Mouse (Mus musculus): Measurements from ENCODE around the gene Daxx.
A peak's percentile ranks its signal among the peaks of the same experiment; 100 is the strongest.
"Not testable (repeated sequence)": the region's sequence is repeated elsewhere in the genome, so short reads cannot be mapped to it uniquely, and the experiment has no call there.

Gene Daxx

GRCm38 (mm10) chr17:33909077-33909868 lies at the start of gene Daxx:
Daxx (plus strand) TSS chr17:33909414.
- DNase-seq (ENCODE audit: low spot score), result peak; percentile 99

- peak; percentile 68 for DNase-seq (ENCODE audit: low spot score)
Measured at GRCm38 (mm10) chr17:33865330-33866030, 43.7 kb upstream of the Daxx start.

GRCm38 (mm10) chr17:33873537-33873936 lies 35.7 kb upstream of the Daxx start, which contains the start of gene Gm7029:
Gm7029 (plus strand) TSS chr17:33873837.
- DNase-seq (ENCODE audit: low spot score), result not testable (repeated sequence)

- DNase-seq (ENCODE audit: low spot score), result no peak
Measured at GRCm38 (mm10) chr17:33874411-33874810, 34.8 kb upstream of the Daxx start.

GRCm38 (mm10) chr17:33875797-33876196 lies 33.4 kb upstream of the Daxx start:
- peak; percentile 42 for DNase-seq (ENCODE audit: low spot score)

GRCm38 (mm10) chr17:33884320-33884719 lies 24.9 kb upstream of the Daxx start:
- DNase-seq (ENCODE audit: low spot score), result not testable (repeated sequence)

- DNase-seq (ENCODE audit: low spot score), result not testable (repeated sequence)
Measured at GRCm38 (mm10) chr17:33887802-33888201, 21.4 kb upstream of the Daxx start.

- DNase-seq (ENCODE audit: low spot score), result not testable (repeated sequence)
Measured at GRCm38 (mm10) chr17:33888230-33888629, 21.0 kb upstream of the Daxx start.

- peak; percentile 31 for DNase-seq (ENCODE audit: low spot score)
Measured at GRCm38 (mm10) chr17:33889941-33890532, 19.2 kb upstream of the Daxx start.

GRCm38 (mm10) chr17:33890533-33891059 lies 18.6 kb upstream of the Daxx start, which contains the start of gene Kifc1:
Kifc1 (minus strand) TSS chr17:33890661.
- peak; percentile 100 for DNase-seq (ENCODE audit: low spot score)

GRCm38 (mm10) chr17:33891357-33891756 lies 17.9 kb upstream of the Daxx start:
- no peak for DNase-seq (ENCODE audit: low spot score)

GRCm38 (mm10) chr17:33891892-33892291 lies 17.3 kb upstream of the Daxx start:
- DNase-seq (ENCODE audit: low spot score), result not testable (repeated sequence)

GRCm38 (mm10) chr17:33892429-33892828 lies 16.8 kb upstream of the Daxx start:
- no peak for DNase-seq (ENCODE audit: low spot score)

GRCm38 (mm10) chr17:33893011-33893410 lies 16.2 kb upstream of the Daxx start:
- not testable (repeated sequence) for DNase-seq (ENCODE audit: low spot score)

- peak; percentile 89 for DNase-seq (ENCODE audit: low spot score)
Measured at GRCm38 (mm10) chr17:33897114-33897794, 12.0 kb upstream of the Daxx start.

GRCm38 (mm10) chr17:33898193-33898592 lies 11.0 kb upstream of the Daxx start:
- not testable (repeated sequence) for DNase-seq (ENCODE audit: low spot score)

GRCm38 (mm10) chr17:33899642-33900041 lies 9.6 kb upstream of the Daxx start:
- DNase-seq (ENCODE audit: low spot score), result no peak

- no peak for DNase-seq (ENCODE audit: low spot score)
Measured at GRCm38 (mm10) chr17:33900281-33900988, 8.8 kb upstream of the Daxx start.

- DNase-seq (ENCODE audit: low spot score), result no peak
Measured at GRCm38 (mm10) chr17:33900989-33901314, 8.3 kb upstream of the Daxx start.

- no peak for DNase-seq (ENCODE audit: low spot score)
Measured at GRCm38 (mm10) chr17:33901653-33902052, 7.6 kb upstream of the Daxx start.

GRCm38 (mm10) chr17:33902079-33902478 lies 7.1 kb upstream of the Daxx start:
- DNase-seq (ENCODE audit: low spot score), result no peak
